Mouse (Mus musculus): ENCODE data around the gene Mcoln3.

DNA sequence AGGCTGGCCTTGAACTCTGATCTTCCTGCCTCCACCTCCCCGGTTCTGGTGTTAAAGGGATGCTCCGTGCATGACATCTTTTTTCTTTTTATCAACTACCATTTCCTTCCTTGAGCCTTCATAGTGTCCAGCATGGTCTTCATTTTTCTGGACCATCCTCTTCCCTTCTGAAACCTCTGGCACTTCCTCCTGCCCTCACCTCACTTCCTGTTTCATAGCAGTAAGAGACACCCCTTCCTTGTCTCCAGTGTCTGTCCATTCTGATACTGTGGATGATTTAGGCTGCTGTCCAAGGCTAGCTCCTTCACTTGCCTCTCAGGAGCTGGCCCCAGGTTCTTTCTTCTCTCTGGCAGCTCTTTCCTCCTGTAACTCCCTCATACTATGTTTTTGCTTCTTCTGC is 18.2 kb downstream of the Mcoln3 start:
- TF ChIP-seq POLR2A (IDR thresholded peaks at IDR 0.05; ENCODE audit: borderline replicate concordance, extremely low read depth, insufficient read depth, insufficient read length, poor library complexity, severe bottlenecking) (no peak), CTCF (IDR thresholded peaks at IDR 0.05; ENCODE audit: borderline replicate concordance, extremely low read depth, insufficient read depth, insufficient read length) (no peak)
